Mouse (Mus musculus) c-Kit-positive CD71-negative TER-119-negative erythroid progenitor cells, embryonic 14.5 days (primary cell): ENCODE measurements around the gene Rab9.
A peak's percentile ranks its signal among the peaks of the same experiment; 100 is the strongest.

Source experiments
- DNase-seq: peaks from one replicate; pipeline ENCODE4 v3.0.0-alpha.2; 2013; ENCODE audit warnings: low read depth

Gene Rab9

DNA sequence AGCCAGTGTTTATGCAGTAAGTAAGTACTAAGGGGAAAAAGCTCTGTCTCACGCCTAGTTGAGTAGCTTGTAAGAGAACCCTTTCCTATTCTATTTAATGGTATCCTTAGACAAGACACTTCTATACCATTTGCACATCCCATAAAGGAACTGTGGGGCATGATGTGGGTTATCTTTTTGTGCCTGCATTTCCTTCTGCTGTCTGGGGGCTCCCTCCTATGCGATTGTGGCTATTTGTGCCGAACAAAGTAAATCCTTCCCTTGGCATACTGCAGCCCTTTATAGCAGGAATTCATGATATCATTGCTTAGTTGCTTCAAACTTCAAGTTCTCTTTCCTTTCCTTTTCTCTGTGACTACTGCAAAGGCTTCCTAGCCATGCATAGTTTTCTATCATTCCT, 35.1 kb downstream of the Rab9 start:
- DNase-seq: no peak

- DNase-seq: peak; percentile 72
Observed at GRCm38 (mm10) chrX:166440616-166441063, 39.0 kb downstream of the Rab9 start, which contains the start of gene Ofd1. Gene Ofd1, minus strand, starts transcription at chrX:166440704.

DNA sequence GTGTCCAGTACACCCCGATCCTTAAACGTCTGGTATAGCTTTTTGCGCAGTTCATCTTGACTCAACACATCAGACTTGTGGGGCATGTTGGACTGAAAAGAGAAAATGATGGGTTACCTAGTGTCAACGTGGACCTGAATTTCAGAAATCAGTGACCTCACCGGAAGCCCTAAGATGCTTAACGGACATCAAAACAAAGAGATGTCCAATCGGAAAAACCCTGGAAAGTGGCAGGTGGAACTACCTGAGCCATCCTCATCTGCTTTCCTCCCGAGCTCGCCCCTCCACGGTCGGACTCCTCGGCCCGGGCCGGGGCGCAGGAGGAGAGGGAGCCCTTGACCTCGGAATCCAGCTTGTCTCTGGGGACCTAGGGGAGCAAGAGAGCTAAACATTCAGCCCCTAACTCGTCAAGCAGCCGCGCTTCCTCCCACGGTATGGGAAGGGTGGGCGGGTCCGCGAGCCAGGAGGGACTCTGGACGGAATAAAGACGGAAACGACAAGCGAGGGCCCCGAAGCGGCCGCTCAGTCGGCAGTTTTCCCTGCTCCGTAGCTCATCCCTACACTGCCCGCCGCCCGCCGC, 39.5 kb downstream of the Rab9 start, which contains the start of gene Trappc2:
Gene Trappc2 (plus strand): TSS at position 539 of the 580 bp plus-strand sequence.
- DNase-seq: no peak

GRCm38 (mm10) chrX:166434812-166435211, 44.9 kb downstream of the Rab9 start:
- DNase-seq: no peak

- peak; percentile 16 for DNase-seq
Observed at GRCm38 (mm10) chrX:166416196-166416595, 63.5 kb downstream of the Rab9 start.

- no peak for DNase-seq
Observed at GRCm38 (mm10) chrX:166407865-166408264, 71.8 kb downstream of the Rab9 start.
